Mouse (Mus musculus) CD4-positive, CD25-positive, alpha-beta regulatory T cell, adult 4 months (primary cell): ENCODE measurements around the gene Gm11037. TPM values are rescaled to one million over a fixed set of nuclear protein-coding genes. Genes with fewer than 3 reads are reported as not detected.

ENCODE experiments used
- ATAC-seq: one replicate; pipeline ENCODE4 v1.8.0; 2017
- polyA plus RNA-seq, 2 experiments: library from polyadenylated mRNA; unstranded; fragments of 100-300 nt; shearing (Covaris generic); gene quantifications; one replicate each; pipeline ENCODE4 v1.2.1; 2017

Gene Gm11037
- polyA plus RNA-seq, 2 experiments from 2014 or later = not detected

DNA sequence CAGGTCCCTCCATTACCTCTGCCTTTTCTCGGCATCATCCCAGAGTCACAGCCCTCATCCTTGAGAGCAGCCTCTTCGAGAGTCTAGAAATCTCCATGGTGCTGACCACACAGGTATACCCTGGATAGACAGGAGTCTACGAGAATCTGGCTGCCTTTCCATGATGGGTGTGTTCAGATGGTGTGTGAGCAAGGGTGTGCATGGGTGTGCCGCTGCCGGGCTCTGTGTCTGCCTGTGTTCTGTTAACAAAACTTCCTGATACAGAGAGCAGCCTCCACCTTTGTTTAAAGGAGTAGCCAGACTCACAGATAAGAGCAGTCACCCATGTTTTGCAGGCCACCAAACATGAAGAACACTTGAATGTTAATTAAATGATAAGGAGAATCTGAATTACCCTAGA is 3.5 kb upstream of the Gm11037 start:
- ATAC-seq = no peak

DNA sequence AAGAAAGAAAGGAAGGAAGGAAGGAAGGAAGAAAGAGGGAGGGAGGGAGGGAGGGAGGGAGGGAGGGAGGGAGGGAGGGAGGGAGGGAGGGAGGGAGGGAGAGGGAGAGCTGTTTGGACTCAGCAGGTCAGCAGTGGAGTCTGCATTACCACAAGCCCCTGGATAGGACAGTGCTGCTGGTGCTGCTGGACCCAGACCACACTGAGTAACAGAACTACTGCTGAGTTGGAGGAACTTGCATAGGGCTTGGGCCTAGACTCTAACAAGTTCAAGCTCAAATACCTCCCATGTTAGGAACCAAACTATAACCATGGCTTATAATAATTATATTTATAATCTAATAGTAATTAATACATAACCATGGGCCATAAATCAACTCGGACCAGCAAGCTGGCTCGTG is 2.4 kb upstream of the Gm11037 start:
- no peak for ATAC-seq

DNA sequence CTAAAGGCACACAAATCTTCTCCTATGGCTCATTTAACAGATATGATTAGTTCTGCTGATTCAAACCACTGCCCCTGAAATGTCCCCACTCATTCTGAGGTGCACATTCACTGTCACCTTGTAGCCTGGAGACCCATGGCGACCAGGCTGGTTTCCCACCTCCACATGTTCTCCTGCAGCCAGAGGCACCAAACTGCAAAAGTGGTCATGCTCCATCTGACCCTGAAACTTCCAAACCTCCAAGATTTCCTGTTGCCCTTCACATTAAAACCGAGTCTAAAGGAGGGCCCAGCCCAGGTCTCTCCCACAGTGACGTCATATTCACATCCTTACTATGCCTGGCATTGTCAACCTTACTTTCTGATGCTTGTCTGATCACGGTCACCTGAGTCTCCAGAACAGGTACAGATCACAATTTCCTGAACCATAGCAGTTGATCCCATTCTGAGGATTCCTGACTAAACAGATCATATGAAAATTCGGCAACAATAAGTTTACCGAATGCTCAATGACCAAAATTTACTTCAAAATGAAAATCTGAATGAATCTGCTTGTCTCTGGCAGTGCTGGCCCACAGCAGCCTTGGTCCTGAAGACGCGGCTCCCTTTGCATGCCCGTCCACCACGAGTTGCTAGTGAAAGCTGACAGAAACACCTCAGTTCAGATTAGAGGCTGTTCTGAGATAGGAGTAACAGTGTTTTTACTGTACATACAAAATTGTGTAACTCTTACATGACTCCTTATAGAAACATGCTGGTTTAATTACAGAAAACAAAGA is 997 bp upstream of the Gm11037 start:
- ATAC-seq = no peak

DNA sequence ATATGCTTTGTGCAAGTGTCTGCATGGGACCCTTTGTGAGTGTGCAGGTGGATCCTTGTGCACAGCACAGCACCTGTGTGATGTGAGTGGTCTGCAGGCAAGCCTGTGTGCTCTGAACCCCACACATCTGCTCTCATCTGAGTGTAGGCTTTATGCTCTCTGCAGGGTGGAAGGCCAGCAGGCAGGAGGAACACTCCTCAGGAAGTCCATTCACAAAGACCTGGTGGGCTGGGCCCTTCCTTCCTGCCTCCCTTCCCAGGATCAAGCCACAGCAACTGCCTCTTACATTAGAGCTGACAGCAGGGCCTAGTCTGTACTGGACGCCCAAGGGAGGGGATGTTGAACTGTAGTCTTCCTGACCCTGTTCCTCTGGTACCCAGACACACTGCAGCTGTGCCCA is 1.1 kb downstream of the Gm11037 start:
- no peak for ATAC-seq

DNA sequence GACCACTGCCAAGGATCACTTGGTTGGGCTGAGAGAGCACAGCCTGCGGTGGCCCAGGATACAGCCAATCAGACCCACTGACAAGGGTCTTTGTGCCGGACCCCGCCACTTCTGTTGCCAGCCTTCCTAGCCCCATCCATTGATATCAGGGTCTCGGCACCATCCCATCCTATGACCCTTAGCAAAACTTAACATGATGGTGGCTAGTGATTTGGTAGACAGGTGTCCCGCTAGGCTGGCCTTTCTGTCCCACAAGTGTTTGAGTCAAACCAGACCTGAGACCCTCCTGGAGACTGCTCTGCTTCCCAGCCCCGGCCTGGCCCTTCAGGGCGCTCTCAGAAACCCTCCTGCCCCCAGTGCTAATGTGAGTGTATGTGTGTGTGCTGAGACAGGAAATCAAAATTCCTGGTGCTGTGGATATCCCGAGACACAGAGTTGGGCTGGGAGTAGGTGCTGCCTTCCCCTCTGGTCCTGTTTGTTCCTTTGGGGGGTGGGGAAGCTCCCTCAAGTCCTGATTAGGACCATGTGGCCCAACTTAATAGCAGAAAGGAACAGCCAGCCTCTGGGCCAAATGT is 1.6 kb downstream of the Gm11037 start:
- ATAC-seq = no peak

DNA sequence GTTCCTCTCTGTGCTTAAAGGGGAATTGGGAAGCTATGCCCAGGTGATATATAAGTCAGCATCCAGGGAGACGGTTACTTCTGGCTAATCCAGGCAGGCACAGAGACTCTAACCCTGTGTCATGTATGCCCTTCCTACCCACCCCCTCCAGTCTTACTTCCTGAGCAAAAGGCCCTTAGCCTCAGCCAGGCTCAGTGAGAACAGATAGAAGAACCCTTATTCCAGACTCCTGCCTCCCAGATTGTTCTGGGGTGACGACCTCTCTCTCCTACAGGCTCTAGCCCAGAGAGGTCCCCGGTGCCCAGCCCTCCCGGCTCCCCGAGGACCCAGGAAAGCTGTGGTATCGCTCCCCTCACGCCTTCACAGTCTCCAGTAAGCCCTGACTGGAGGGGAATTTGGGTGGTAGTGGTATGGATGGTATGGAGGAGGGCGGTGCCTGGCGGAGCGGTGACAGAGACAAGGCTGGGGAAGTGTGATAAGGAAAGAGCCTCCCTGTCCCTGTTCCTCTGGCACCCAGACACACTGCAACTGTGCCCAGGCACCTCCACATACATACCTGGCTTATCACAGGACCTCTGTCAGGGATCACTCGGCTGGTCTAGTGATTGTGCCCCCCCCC is 2.3 kb downstream of the Gm11037 start:
- no peak for ATAC-seq

DNA sequence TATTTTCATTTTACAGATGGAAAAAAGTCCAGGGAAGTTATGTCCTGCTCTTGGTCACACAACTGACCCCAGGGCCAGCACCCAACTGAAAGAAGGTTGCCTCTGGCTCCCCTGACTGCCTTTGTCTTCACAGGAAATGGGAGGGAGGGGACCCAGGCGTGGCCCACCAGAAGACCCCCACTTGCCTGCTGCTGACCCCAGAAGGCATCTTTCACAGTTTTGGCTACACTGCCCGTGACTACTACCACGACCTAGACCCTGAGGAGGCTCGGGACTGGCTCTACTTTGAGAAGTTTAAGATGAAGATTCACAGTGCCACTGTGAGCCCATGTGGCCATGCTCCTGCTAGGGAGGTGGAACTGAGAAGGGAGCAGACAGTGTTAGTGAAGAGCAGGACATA is 5.0 kb downstream of the Gm11037 start:
- ATAC-seq = no peak

DNA sequence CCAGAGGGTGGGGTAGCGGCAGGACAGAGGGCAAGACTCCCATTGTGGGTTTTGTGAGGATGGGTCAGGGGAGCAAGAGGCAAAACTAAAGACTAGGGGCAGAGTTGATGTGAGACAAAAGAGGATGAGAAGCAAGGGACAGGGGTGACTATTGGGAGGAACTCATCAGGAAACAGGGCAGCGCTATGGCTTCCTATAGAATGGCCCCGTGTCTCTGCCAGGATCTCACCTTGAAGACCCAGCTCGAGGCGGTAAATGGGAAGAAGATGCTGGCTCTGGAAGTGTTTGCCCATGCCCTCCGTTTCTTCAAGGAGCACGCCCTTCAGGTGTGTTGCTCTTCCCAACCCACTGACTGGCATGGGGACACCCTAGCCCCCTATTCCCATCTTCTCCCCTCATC is 5.5 kb downstream of the Gm11037 start:
- no peak for ATAC-seq

DNA sequence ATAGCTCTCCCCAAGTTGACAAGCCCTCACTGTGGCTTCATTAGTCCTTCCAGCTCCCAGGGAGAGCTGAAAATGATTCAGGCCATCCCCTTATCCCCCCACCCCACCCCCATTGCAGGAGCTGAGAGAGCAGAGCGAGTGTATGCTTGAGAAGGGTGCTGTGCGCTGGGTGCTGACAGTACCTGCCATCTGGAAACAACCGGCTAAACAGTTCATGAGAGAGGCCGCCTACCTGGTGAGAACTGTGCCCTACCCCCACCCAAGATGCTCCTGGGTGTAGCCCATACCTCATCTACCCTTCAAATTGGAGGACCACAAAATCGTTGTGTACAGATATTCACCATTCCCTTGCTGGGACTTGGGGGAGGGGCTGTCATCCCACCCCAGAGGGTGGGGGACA is 6.0 kb downstream of the Gm11037 start:
- no peak for ATAC-seq

DNA sequence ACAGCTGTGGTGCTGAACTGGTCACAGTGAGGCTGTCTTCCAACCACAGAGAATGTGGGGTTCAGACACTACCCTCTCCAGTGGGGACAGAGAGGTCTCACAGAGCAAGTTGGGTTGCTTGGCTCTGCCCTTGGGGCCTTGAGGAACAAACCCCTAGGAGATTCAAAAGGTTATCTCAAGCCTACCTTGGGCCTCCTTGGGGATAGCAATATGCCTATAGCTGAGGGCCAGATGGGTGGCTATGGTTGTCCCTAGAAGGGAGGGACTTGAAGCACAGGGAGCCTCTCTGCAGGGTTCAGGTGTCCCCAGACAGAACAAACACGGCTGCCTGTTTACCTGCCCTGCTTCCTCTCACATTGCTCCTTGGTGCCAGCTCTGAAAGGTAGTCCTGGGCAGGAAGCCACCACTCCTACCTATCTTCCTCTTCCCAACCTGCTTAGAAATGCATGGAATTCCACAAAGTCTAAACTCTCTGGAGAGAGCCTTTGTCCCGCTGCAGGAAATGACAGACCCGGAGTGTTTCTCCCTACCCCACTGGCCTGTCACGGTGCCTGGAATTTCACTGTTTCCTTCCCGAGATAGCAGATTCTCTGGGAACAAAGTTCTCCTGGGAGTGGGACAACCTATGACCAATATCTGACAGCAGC is 6.7 kb downstream of the Gm11037 start:
- no peak for ATAC-seq

DNA sequence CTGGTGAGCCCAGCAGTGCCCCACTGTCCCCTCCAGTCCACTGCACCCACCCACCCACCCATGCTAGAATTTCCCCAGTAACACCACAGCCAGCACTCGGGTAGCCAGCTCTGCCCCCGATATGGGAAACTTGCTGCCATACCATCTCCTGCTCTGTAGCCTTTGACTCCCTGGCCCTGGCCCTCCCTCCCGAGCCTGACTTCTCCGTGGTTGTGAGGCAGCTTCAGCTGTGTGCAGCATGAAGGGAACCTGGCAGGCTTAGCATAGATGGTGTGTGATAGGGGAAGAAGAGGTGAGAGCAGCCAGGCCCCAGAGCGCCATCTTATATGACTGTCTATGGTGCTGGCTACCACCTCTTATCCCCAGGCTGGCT is 7.2 kb downstream of the Gm11037 start:
- ATAC-seq = no peak

DNA sequence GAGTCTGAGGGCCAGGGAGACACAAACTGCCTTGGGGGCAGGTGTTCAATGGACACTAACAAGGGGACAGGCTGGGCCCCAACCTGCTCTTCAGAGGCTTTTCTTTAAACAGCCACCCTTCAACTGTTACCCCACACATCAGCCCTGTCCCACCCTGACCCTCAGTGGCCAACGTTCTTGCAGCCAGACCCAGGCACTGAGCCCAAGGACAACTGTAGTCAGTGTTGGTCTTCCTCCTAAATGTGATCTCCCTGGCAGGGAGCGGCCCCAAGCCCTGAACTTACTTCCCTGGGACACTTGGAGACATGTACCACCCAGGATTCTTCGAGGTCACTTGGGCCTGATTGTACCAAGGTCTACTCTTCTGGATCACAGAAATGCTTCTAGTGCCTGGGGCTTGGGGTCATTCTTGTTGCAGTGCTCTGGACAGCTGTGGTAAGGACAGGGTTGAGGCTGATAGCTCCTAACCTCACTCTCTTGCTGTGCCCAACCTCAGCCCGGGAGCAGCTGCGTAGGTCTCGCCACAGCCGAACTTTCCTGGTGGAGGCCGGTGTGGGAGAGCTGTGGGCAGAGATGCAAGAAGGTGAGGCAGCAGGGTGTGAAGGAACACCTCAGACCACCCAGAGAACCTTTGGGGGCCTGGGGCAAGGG is 8.2 kb downstream of the Gm11037 start:
- ATAC-seq = no peak

DNA sequence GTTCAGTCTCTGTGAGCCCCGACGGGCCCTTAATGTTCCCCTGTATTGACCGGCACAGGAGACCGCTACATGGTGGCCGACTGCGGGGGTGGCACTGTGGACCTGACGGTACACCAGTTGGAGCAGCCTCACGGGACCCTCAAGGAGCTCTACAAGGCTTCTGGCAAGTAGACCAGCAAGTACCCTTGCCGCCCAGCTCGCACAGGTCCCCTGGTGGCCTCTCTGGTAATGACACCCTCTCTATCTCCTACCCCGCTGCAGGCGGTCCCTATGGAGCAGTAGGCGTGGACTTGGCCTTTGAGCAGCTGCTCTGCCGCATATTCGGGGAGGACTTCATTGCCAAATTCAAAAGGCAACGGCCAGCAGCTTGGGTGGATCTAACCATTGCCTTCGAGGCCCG is 9.3 kb downstream of the Gm11037 start:
- ATAC-seq = no peak

DNA sequence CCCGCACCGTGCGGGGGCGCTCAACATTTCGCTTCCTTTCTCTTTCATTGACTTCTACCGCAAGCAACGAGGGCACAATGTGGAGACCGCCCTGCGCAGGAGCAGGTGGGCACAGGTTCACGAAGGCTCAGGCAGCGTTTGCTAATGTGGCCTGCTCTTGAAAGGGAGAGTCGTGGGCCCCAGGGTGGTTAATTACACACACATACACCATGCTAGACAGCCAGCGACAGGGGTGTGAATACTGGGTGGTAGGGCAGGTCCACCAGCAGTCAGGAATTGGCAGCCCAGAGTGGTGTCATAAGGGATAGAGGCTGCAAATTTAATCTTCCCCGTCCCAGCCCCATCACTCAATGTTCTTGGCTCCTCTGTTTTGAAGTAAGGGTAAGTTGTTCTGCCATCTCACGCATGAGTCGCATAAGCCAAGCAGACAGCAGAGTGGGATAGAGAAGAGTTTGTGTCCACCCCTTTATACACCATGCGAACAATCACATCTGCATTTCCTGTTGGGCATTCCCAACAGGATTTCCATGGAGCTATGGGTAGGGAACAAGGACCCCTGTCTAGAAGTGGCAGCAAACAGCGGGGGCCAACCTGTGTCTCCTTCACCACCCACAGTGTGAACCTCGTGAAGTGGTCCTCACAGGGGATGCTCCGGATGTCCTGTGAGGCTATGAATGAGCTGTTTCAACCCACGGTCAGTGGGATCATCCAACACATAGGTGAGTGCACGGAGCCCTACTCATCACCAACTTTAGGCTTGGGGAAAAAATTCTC is 9.9 kb downstream of the Gm11037 start:
- no peak for ATAC-seq

DNA sequence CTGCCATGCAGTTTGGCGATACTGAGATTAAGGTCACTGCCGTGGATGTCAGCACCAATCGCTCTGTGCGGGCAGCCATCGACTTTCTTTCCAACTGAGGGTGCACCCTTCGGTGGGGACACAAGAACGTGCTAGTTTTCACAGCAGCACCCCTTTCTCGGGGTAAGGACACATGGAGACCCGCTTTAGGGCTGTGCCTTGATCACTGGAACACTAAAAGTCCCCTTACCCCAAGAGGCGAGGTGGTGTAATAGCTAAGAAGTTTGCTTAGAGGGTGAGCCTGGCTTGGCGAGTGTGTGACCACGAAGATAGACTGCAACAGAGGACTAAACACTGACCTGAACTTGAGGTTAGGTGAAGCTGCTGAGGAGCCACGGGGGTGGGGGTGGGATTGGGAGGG is 11.8 kb downstream of the Gm11037 start:
- ATAC-seq = no peak

DNA sequence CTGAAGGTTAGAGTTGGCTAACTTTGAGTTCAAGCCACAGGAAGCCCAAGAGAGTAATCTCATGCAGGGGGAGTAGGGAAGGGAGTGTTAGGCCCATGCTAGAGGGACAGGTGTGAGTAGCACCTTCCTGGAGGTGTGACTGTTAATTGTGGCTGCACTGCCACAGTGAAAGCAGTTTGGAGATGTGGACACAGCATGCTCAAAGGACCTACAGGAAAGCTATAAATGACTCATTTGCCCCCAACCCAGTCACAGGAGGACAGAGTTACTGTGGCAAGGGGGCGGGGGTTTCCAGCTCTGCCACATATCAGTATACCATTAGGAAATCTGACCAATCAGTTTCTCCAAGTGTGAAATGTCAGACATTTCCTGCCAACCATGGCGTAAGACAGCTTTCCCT is 12.2 kb downstream of the Gm11037 start:
- ATAC-seq = no peak

DNA sequence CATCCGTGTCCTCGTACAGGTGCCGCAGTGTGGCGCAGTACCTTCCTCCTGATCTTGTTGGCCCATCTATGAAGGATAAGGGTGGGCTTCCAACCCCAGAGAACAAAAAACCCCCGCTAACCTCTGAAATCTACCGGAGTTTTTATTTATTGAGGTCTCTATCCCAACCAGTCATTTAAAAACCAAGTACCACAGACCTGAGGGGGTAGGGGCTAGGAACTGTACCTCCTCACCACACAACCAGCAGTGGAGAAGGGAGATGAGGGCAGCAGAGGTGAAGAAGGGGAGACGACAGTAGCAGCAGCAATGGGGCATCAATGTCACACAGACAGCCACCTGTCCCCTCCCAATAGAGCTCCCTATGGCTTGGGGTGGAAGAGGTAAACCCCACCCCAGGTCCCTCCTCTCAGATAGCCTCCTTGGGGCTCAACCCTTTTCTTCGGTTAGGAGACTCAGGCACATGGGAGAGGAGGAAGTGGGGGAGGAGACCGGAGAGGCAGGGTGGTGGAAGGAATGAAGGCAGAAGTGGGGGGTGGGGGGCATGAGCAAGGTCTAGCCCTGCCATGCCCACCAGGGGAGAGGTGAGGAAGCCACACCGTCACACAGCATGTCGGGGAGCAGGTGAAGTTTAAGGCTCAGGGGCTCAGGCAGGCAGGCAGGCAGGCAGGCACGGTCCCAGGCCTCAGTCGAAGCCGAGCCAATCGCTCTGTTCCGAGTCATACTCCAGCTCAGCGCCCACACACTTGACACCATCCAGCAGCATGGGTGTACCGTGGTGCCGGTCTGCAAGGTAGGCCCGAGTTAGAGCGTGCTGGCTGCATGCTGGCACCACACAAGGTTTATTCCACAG is 13.1 kb downstream of the Gm11037 start:
- no peak for ATAC-seq

DNA sequence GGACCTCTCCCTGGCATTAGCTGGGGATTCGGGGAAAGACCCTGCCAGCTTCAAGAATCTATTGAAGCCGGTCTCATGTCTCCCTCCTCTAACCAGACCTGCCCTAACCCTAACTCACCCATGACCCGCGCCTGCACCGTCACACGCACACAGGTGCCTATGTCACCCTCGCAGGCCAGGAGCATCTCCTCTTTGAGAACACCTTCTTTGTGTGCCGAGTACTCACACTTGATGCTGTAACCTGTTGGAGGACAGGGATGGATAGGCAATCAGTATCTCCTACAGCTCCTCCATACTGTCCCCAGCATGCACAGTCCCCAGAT is 13.7 kb downstream of the Gm11037 start:
- no peak for ATAC-seq

DNA sequence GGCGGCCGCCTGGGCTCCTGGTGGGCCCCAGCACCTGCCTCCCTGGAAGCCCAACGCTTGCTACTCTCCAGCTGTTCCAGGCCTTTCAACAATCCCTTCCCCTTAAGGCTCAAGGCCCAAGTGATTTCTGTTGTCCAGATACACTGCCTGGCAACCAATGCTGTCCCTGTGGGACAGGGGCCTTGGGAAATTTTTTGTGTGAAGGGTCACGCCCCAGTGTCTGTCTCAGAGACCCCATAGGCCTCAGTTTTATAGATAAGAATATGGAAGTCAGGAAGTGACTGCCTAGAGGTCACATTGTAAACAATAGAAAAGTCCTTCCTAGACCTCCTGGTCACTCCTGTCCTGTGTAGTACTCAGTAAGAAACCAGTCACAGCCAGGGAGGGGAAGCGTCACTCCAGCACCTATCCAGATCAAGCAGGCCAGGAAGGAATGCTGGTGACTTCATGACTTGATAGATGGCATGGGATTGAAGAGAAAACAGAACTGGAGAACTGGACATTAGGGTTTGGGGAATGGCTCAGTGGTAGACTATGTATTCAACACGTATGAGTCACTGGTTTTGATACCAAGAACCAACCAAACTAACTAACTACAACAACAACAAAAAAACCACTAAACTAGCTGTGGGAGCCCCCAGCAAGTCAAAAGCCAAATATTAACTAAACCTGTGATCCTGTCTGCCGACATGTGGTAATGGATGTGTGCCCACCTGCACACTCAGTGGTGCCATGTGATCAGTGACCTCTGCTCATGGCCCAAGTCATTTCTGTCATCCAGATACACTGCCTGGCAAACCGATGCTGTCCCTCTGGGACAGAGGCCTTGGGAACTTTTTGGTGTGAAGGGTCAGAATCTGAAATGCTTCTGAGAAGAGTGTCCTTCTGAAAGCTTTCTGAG is 15.3 kb downstream of the Gm11037 start:
- no peak for ATAC-seq

DNA sequence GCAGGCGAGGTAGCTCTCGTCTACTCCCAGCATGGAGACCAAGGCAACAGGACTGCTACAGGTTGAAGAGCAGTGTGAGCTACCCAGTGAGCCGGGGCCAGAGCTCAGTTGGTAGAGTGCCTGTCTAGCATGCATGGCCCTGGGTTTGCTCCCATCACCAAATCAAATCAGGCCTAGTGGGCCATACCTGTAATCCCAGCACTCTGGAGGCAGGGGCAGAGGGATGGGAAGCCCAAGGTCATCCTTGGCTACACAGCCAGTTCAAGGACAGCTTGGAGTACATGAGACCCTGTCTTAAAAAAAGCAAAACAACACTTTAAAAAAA is 15.9 kb downstream of the Gm11037 start:
- no peak for ATAC-seq
